Mouse (Mus musculus) macrophage (primary cell): ENCODE measurements around the gene Pip. TPM values are rescaled to one million over a fixed set of nuclear protein-coding genes. Genes with fewer than 3 reads are reported as not detected.

Experiments
- H3K27ac ChIP-seq: fragments of 350-480 bp; formaldehyde crosslinking; 2 replicates; pipeline ENCODE4 v1.9.0; 2021
- H3K36me3 ChIP-seq: fragments of 350-480 bp; formaldehyde crosslinking; 2 replicates; pipeline ENCODE4 v1.9.0; 2021; ENCODE audit errors: inconsistent target
- H3K4me3 ChIP-seq: fragments of 350-480 bp; formaldehyde crosslinking; 2 replicates; pipeline ENCODE4 v1.9.0; 2021; ENCODE audit errors: inconsistent target
- H3K79me2 ChIP-seq: fragments of 350-480 bp; formaldehyde crosslinking; 2 replicates; pipeline ENCODE4 v1.9.0; 2021; ENCODE audit errors: inconsistent target
- WGBS: methylation state at CpG from one replicate; pipeline ENCODE4 v1.1.7; 2026; ENCODE audit warnings: inconsistent platforms; ENCODE audit not compliant: missing documents; 5-methylcytosine and 5-hydroxymethylcytosine counted together
- polyA plus RNA-seq: library from polyadenylated mRNA; stranded (reverse); fragments of 250-400 nt; gene quantifications from 3 replicates; pipeline ENCODE4 v1.2.4, GENCODE M21; 2018; ENCODE audit warnings: inconsistent platforms
- total RNA-seq, 78 experiments: library from RNA; depleted of rRNA; stranded (reverse); fragments of 250-400 nt; gene quantifications; 1 replicate in 9 of 78; 2 replicates in 24 of 78; 3 replicates in 43 of 78; 4 replicates in 2 of 78; pipeline ENCODE4 v1.2.4; 2018; ENCODE audit warnings: inconsistent platforms in 56 of 78

The Pip gene
- total RNA-seq (2018; cell fraction: chromatin; rRNA removed) = not detected
- total RNA-seq (2018; cell fraction: cytosol; rRNA removed) = not detected
- total RNA-seq (2018; cell fraction: nucleus; rRNA removed) = not detected
- polyA plus RNA-seq = not detected in 3 replicates

DNA sequence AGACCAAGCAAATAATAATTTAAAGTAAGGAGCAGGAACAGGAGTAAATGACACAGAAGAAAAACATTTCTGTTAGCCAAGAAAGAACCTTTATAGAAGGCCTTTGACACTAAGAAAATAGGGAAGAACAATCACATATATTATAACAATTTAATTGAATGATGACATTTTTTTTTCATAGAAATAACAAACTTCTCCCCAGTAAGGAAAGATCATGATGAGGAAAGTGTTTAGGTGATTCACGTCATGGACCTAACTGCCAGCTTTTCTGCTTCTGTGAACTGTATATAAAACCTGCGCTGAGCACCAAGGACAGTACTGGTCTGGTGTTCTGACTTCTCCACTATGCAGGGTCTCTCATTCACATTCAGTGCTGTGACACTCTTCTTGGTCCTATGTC is at the start of gene Pip:
Gene Pip (plus strand): TSS at position 301 of the 400 bp plus-strand sequence.
- Histone ChIP-seq H3K79me2 (no peaks in the 10 kb centered on the region), H3K4me3 (no peak within 1 kb of the TSS), H3K27ac (no peak within 1 kb of the TSS), H3K36me3 (no peaks in the 10 kb centered on the region)
- WGBS = 83% methylated on average over 2 of the region's 2 CpGs

- Histone ChIP-seq H3K36me3 (no peaks in the 10 kb centered on the region), H3K27ac (no peak overlapping the region), H3K4me3 (no peak overlapping the region), H3K79me2 (no peaks in the 10 kb centered on the region)
Measured at GRCm38 (mm10) chr6:41824086-41824485, 23.2 kb upstream of the Pip start.

DNA sequence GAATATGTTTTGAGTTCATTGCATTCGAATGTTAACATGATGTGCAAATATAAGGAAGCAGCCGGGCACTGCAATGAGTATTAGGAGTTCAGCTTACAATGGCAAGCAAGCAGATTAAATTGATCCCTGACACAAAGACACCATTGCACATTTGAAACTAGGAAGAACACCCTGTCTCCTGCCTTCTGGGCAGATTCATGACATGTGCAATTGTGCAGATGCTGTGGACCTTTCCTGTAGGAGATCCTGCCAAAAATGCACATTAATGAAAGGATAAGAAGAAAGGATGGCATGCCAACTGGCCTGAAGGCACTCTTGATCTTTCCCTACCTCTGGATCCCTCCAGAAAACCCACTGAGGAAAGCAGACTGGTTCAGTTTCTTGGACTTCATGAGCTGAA is 17.8 kb upstream of the Pip start:
- Histone ChIP-seq H3K79me2 (no peaks in the 10 kb centered on the region), H3K4me3 (no peak overlapping the region), H3K27ac (no peak overlapping the region), H3K36me3 (no peaks in the 10 kb centered on the region)
- 80% methylated on average over 2 of the region's 2 CpGs for whole genome bisulfite sequencing

DNA sequence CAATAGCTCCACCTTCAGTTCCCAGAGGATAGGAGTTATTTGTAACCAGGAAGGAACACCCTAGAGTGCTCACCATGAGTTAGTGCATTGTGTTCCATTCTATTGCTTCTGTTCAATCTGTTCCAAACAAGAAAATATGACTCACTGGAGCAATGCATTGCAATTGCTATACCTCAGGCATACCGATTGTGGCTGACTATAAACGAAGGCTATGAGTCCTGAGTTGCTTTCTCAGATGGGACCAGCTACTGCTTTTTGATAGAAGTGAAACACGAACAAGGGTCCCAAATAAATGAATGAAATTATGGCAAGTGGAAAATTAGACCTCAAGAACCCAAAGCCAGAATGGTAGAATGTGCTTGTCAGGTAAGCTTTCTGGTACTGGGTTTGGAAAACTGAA is 5.4 kb downstream of the Pip start, which contains the start of gene Sval2:
Gene Sval2 (plus strand): TSS at position 301 of the 400 bp plus-strand sequence.
- no peak within 1 kb of the TSS for H3K27ac ChIP-seq
- 86% methylated on average over 3 of the region's 3 CpGs for WGBS
- no peak within 1 kb of the TSS for H3K4me3 ChIP-seq
- H3K79me2 ChIP-seq = no peaks in the 10 kb centered on the region
- no peaks in the 10 kb centered on the region for H3K36me3 ChIP-seq

GRCm38 (mm10) chr6:41864038-41864437 is 16.7 kb downstream of the Pip start:
- H3K36me3 ChIP-seq = no peaks in the 10 kb centered on the region
- H3K27ac ChIP-seq = no peak overlapping the region
- no peaks in the 10 kb centered on the region for H3K79me2 ChIP-seq
- H3K4me3 ChIP-seq = no peak overlapping the region
- 90% methylated on average over 2 of the region's 2 CpGs for WGBS

Other genes starting within 250 kb of the Pip start
- gene Ephb6, start 242.1 kb upstream of the Pip start, polyA plus RNA-seq = 0.25 to 0.49 TPM (median 0.26 TPM) in 3 replicates
- gene Trpv6, start 211.1 kb upstream of the Pip start, polyA plus RNA-seq = not detected in 3 replicates
- not detected in 3 replicates for gene Trpv5, start 166.8 kb upstream of the Pip start, polyA plus RNA-seq
- not detected in 3 replicates for gene Llcfc1, start 163.1 kb upstream of the Pip start, polyA plus RNA-seq
- not detected in 3 replicates for gene Kel, start 143.2 kb upstream of the Pip start, polyA plus RNA-seq
- gene Olfr459, start 72.4 kb upstream of the Pip start, polyA plus RNA-seq = not detected in 3 replicates
- not detected in 3 replicates for gene Sval2, start 5.5 kb downstream of the Pip start, polyA plus RNA-seq
- gene Sval1, start 104.1 kb downstream of the Pip start, polyA plus RNA-seq = not detected in 3 replicates
- gene Sval3, start 120.6 kb downstream of the Pip start, polyA plus RNA-seq = not detected in 3 replicates
- gene Sva, start 190.9 kb downstream of the Pip start, polyA plus RNA-seq = not detected in 3 replicates